ENCODE assay signal across 9 mouse cellular contexts in genomic region chr13:56609103-56609856, GRCm38 (mm10). TPM values are rescaled to one million over a fixed set of nuclear protein-coding genes. Genes with fewer than 3 reads are reported as not detected.
DNase-seq lines count a peak whose midpoint lies in the region; ATAC-seq lines count a peak whose summit lies in the region.
"Had no signal": no experiment of that assay in that cellular context is flagged by ENCODE, and none has a peak within 500 bp of the region (broad histone marks: within the 10 kb centered on the region; RNA-seq: fewer than 3 reads in every experiment).

Tgfbi (plus strand) TSS chr13:56609523.

- H3K27me3 ChIP-seq in intestine, embryonic 15.5 days (replicated peaks) = 0 out of 2 replicates have a peak, but pooled peaks cover 4% of the 10 kb centered on the region
- H3K27me3 ChIP-seq in liver, embryonic 16.5 days (ENCODE audit: control insufficient read depth, insufficient read depth, low read depth, low read length) = peaks cover 9% of the 10 kb centered on the region
- no peaks in the 10 kb centered on the region for H3K27me3 ChIP-seq in neural tube, embryonic 11.5 days (ENCODE audit: control insufficient read depth, insufficient read depth, low read length)
- H3K27me3 ChIP-seq: Patski had no signal

- WGBS in intestine, embryonic 15.5 days = 2% methylated on average over 36 of the region's 36 CpGs
- 2% methylated on average over 36 of the region's 36 CpGs for WGBS in liver, embryonic 16.5 days (ENCODE audit: insufficient replicate concordance)
- 3% methylated on average over 36 of the region's 36 CpGs for WGBS in neural tube, embryonic 11.5 days

- no peaks in the 10 kb centered on the region for H3K9me3 ChIP-seq in intestine, embryonic 15.5 days
- H3K9me3 ChIP-seq in liver, embryonic 16.5 days (replicated peaks; ENCODE audit: control insufficient read depth, low read length) = no peaks in the 10 kb centered on the region
- H3K9me3 ChIP-seq in neural tube, embryonic 11.5 days (ENCODE audit: control insufficient read depth, low read length) = no peaks in the 10 kb centered on the region

- peak; percentile 29 for DNase-seq in left cerebral cortex, postnatal 4 days
- no peak for DNase-seq in left cerebral cortex, adult 8-10 months (ENCODE audit: low spot score in 2 of 2)
- peak; percentile 77 for DNase-seq in embryo, embryonic 10.5 days (ENCODE audit: low spot score)
- no peak for DNase-seq in gonadal fat pad, adult 2 months (ENCODE audit: low read depth)
- DNase-seq in neural tube, embryonic 11.5 days (ENCODE audit: low spot score) = peak; percentile 71
- peak; percentile 71 for DNase-seq in yolk sac, embryonic 10.5 days (ENCODE audit: low spot score)

- peak within 1 kb of the TSS; percentile 99 for H3K4me2 ChIP-seq in intestine, embryonic 15.5 days (replicated peaks)
- H3K4me2 ChIP-seq in liver, embryonic 16.5 days (ENCODE audit: low read depth, low read length) = peak within 1 kb of the TSS; percentile 71
- peak within 1 kb of the TSS; percentile 93 for H3K4me2 ChIP-seq in neural tube, embryonic 11.5 days (ENCODE audit: low read depth)

- ATAC-seq in intestine, embryonic 15.5 days = peak; percentile 75
- ATAC-seq in liver, embryonic 16.5 days (ENCODE audit: low read depth) = peak; percentile 50; the same call in 1 of the 2 replicates
- ATAC-seq in neural tube, embryonic 11.5 days (ENCODE audit: insufficient read depth, low FRiP score, low TSS enrichment) = 0 out of 2 replicates have a peak, but pooled peaks have one; percentile 48
- ATAC-seq: Patski had no signal

- peak within 1 kb of the TSS; percentile 63 for H3K4me3 ChIP-seq in intestine, embryonic 15.5 days (replicated peaks)
- peak within 1 kb of the TSS; percentile 58 for H3K4me3 ChIP-seq in liver, embryonic 16.5 days (ENCODE audit: low read depth, low read length)
- H3K4me3 ChIP-seq in neural tube, embryonic 11.5 days (ENCODE audit: low read depth, low read length) = peak within 1 kb of the TSS; percentile 54

- peaks cover 75% of the 10 kb centered on the region for H3K4me1 ChIP-seq in intestine, embryonic 15.5 days (replicated peaks)
- peaks cover 4% of the 10 kb centered on the region for H3K4me1 ChIP-seq in liver, embryonic 16.5 days (ENCODE audit: control insufficient read depth, low read depth, low read length)
- H3K4me1 ChIP-seq in neural tube, embryonic 11.5 days (ENCODE audit: control insufficient read depth, insufficient read depth, low read length) = peaks cover 11% of the 10 kb centered on the region

- H3K9ac ChIP-seq in intestine, embryonic 15.5 days = peak within 1 kb of the TSS; percentile 81
- peak within 1 kb of the TSS; percentile 48 for H3K9ac ChIP-seq in liver, embryonic 16.5 days (ENCODE audit: low read depth, low read length)
- peak within 1 kb of the TSS; percentile 73 for H3K9ac ChIP-seq in neural tube, embryonic 11.5 days (ENCODE audit: low read length)

- intact Hi-C loops in left cerebral cortex, postnatal 4 days (cut with DNase I) = no loop called here

- no peaks in the 10 kb centered on the region for H3K36me3 ChIP-seq in intestine, embryonic 15.5 days
- no peaks in the 10 kb centered on the region for H3K36me3 ChIP-seq in liver, embryonic 16.5 days (ENCODE audit: control insufficient read depth, insufficient read depth)
- H3K36me3 ChIP-seq in neural tube, embryonic 11.5 days (ENCODE audit: control insufficient read depth, insufficient read depth, low read length) = no peaks in the 10 kb centered on the region

- peak within 1 kb of the TSS; percentile 58 for H3K27ac ChIP-seq in intestine, embryonic 15.5 days
- no peak within 1 kb of the TSS for H3K27ac ChIP-seq in liver, embryonic 16.5 days (ENCODE audit: low read length)
- no peak within 1 kb of the TSS for H3K27ac ChIP-seq in neural tube, embryonic 11.5 days (ENCODE audit: low read depth, low read length)

RNA-seq across cellular contexts. Expression of gene Tgfbi, which starts in this region (rescaled TPM):
- total RNA-seq in left cerebral cortex, postnatal 4 days (2021) = 1 to 10 TPM; 4.1 to 4.2 TPM
- total RNA-seq in left cerebral cortex, adult 8-10 months (2022) = 1 to 10 TPM; 4.5 to 5.1 (median 4.9) TPM
- polyA plus RNA-seq in gonadal fat pad, adult 2 months (2012; rRNA removed) = 42.4 and 49.4 TPM in 2 replicates
- 120 and 123 TPM in 2 replicates for polyA plus RNA-seq in intestine, embryonic 15.5 days (2015; fragmentation: Nextera tagmentation; extraction: Ambion mirVana)
- 9.9 and 10.9 TPM in 2 replicates for polyA plus RNA-seq in liver, embryonic 16.5 days (2015; fragmentation: Nextera tagmentation; extraction: Ambion mirVana)
- polyA plus RNA-seq in neural tube, embryonic 11.5 days (2014; fragmentation: Nextera tagmentation; extraction: Ambion mirVana) = 50.6 and 57.0 TPM in 2 replicates

Comparison
In these comparisons a context has a peak if more than half of its experiments do, and no peak if none do; other contexts are left out.
1. DNase-seq: peak in left cerebral cortex, postnatal 4 days (single experiment), embryo, embryonic 10.5 days (single experiment), neural tube, embryonic 11.5 days (single experiment) and yolk sac, embryonic 10.5 days (single experiment); none in left cerebral cortex, adult 8-10 months (0 of 2) and gonadal fat pad, adult 2 months (single experiment).
2. Peak in every context shown above with its lines, with median percentiles within 50 percentile points of each other: ATAC-seq, H3K4me2 ChIP-seq, H3K4me3 ChIP-seq and H3K9ac ChIP-seq.